Mouse (Mus musculus) thymus, adult 2 months (tissue): Measurements from ENCODE around the gene Memo1. TPM values are rescaled to one million over a fixed set of nuclear protein-coding genes. Genes with fewer than 3 reads are reported as not detected.

Source experiments
- DNase-seq: peaks from one replicate; pipeline ENCODE4 v3.0.0; 2021
- H3K27ac ChIP-seq: fragments of 200-500 bp; 2 replicates; pipeline ENCODE4 v1.5.1; 2012; ENCODE audit warnings: low read length, control low read depth; ENCODE audit not compliant: control insufficient read depth, insufficient read depth
- H3K27me3 ChIP-seq: fragments of 200-500 bp; 2 replicates; pipeline ENCODE4 v1.6.1; 2012; ENCODE audit warnings: mild to moderate bottlenecking, low read length, moderate library complexity, mixed read lengths; ENCODE audit not compliant: control insufficient read depth, insufficient read depth
- H3K36me3 ChIP-seq: fragments of 200-500 bp; 2 replicates; pipeline ENCODE4 v1.6.1; 2012; ENCODE audit warnings: mild to moderate bottlenecking, low read length, moderate library complexity; ENCODE audit not compliant: control insufficient read depth, insufficient read depth
- H3K4me1 ChIP-seq: fragments of 200-500 bp; replicated peaks from 2 replicates; pipeline ENCODE4 v1.6.1; 2012; ENCODE audit warnings: low read length; ENCODE audit not compliant: control insufficient read depth, insufficient read depth
- H3K4me3 ChIP-seq: fragments of 200-500 bp; 2 replicates; pipeline ENCODE4 v1.5.1; 2012; ENCODE audit warnings: mild to moderate bottlenecking, low read length, control low read depth, moderate library complexity; ENCODE audit not compliant: control insufficient read depth, insufficient read depth
- CTCF ChIP-seq: fragments of 200-500 bp; IDR thresholded peaks from 2 replicates; pipeline ENCODE4 v1.5.1; 2012; ENCODE audit warnings: mild to moderate bottlenecking, control low read depth, low read length, moderate library complexity, borderline replicate concordance; ENCODE audit not compliant: control insufficient read depth, poor library complexity, insufficient read depth; ENCODE audit errors: extremely low read depth
- POLR2A ChIP-seq: fragments of 200-500 bp; IDR thresholded peaks from 2 replicates; pipeline ENCODE4 v1.6.1; 2012; ENCODE audit warnings: mild to moderate bottlenecking, low read length, control low read depth, moderate library complexity; ENCODE audit not compliant: control insufficient read depth, poor library complexity, insufficient read depth; ENCODE audit errors: extremely low read depth
- WGBS: fragments of 180-500 bp; shearing (Covaris S2); methylation state at CpG from one replicate; pipeline ENCODE4 v1.1.7; 2018; 5-methylcytosine and 5-hydroxymethylcytosine counted together
- polyA plus RNA-seq: library from polyadenylated mRNA; depleted of rRNA; stranded (reverse); fragments of >200 nt; gene quantifications from 2 replicates; pipeline ENCODE4 v1.2.3, GENCODE M21; 2012

Gene Memo1
- polyA plus RNA-seq, 1 experiment = 64.5 TPM

- Histone ChIP-seq H3K36me3 (no peaks in the 10 kb centered on the region), H3K27me3 (no peaks in the 10 kb centered on the region), H3K27ac (no peak overlapping the region), H3K4me3 (no peak overlapping the region), H3K4me1 (peaks cover 7% of the 10 kb centered on the region; the same call in 1 of the 2 replicates)
- TF ChIP-seq CTCF = no peak
- TF ChIP-seq POLR2A = no peak
- 94% methylated on average over 4 of the region's 4 CpGs for WGBS
- no peak for DNase-seq
Measured at GRCm38 (mm10) chr17:74291640-74292361, 3.5 kb downstream of the Memo1 start.

- H3K4me3 ChIP-seq = no peak overlapping the region
Measured at GRCm38 (mm10) chr17:74290869-74291268, 4.5 kb downstream of the Memo1 start.

GRCm38 (mm10) chr17:74290198-74290597 is 5.1 kb downstream of the Memo1 start:
- Histone ChIP-seq H3K36me3 (no peaks in the 10 kb centered on the region), H3K27me3 (no peaks in the 10 kb centered on the region), H3K27ac (no peak overlapping the region), H3K4me1 (peaks cover 7% of the 10 kb centered on the region; the same call in 1 of the 2 replicates), H3K4me3 (no peak overlapping the region)
- TF ChIP-seq POLR2A = no peak
- no peak for TF ChIP-seq CTCF
- no peak for DNase-seq
- 91% methylated on average over 3 of the region's 3 CpGs for WGBS

More at GRCm38 (mm10) chr17:74290869-74291268, 4.5 kb downstream of the Memo1 start:
- no peak for TF ChIP-seq CTCF
- TF ChIP-seq POLR2A = no peak
- no peak for DNase-seq
- Histone ChIP-seq H3K27ac (no peak overlapping the region), H3K36me3 (no peaks in the 10 kb centered on the region), H3K4me1 (peaks cover 7% of the 10 kb centered on the region; the same call in 1 of the 2 replicates), H3K27me3 (no peaks in the 10 kb centered on the region)

- Histone ChIP-seq H3K27me3 (no peaks in the 10 kb centered on the region), H3K4me1 (peaks cover 9% of the 10 kb centered on the region; the same call in 1 of the 2 replicates), H3K36me3 (no peaks in the 10 kb centered on the region), H3K27ac (no peak overlapping the region), H3K4me3 (no peak overlapping the region)
- DNase-seq = no peak
- TF ChIP-seq POLR2A (no peak), CTCF (no peak)
- WGBS = 97% methylated on average over 2 of the region's 2 CpGs
Measured at GRCm38 (mm10) chr17:74288626-74289025, 6.7 kb downstream of the Memo1 start.

- no peak for DNase-seq
- peaks cover 7% of the 10 kb centered on the region; the same call in 1 of the 2 replicates for H3K4me1 ChIP-seq
- no peaks in the 10 kb centered on the region for H3K27me3 ChIP-seq
- 88% methylated on average over 4 of the region's 4 CpGs for WGBS
- no peak for TF ChIP-seq POLR2A
- TF ChIP-seq CTCF = no peak
- H3K4me3 ChIP-seq = no peak overlapping the region
- no peak overlapping the region for H3K27ac ChIP-seq
- H3K36me3 ChIP-seq = no peaks in the 10 kb centered on the region
Measured at GRCm38 (mm10) chr17:74286140-74286730, 9.1 kb downstream of the Memo1 start.

GRCm38 (mm10) chr17:74285730-74286129 is 9.6 kb downstream of the Memo1 start:
- H3K27me3 ChIP-seq = no peaks in the 10 kb centered on the region
- peaks cover 5% of the 10 kb centered on the region; the same call in 1 of the 2 replicates for H3K4me1 ChIP-seq
- DNase-seq = no peak
- no peak overlapping the region for H3K27ac ChIP-seq
- H3K4me3 ChIP-seq = no peak overlapping the region
- no peak for TF ChIP-seq CTCF
- TF ChIP-seq POLR2A = no peak
- WGBS = 92% methylated on average over 2 of the region's 2 CpGs
- no peaks in the 10 kb centered on the region for H3K36me3 ChIP-seq
